ENCODE assay signal across 16 mouse cellular contexts in the genomic region with DNA sequence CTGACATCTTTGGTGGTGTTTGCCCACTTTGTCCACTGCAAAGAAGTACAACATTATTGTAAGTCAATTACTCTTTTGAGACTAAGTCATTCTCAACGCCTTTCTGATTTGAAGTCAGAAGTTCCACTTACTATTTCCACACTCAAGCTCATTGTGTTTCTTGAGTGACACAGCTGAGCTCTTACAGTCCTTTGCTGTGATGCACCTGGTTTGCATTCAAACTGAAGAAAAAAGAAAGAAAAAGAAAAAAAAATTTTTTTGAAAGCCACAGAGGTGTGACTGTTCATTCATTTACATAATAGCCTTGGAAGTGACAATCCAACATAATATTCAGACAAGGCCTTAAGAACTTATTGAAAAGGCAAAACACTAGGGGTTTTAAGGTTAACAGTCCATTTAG.
"Had no signal": no experiment of that assay in that cellular context is flagged by ENCODE, and none has a peak within 500 bp of the region (broad histone marks: within the 10 kb centered on the region; RNA-seq: fewer than 3 reads in every experiment).

No protein-coding gene starts in this region.

- H3K36me3 ChIP-seq: neural tube, embryonic 12.5 days; neural tube, embryonic 13.5 days; neural tube, embryonic 15.5 days; stomach, embryonic 15.5 days had no signal

- H3K27me3 ChIP-seq: neural tube, embryonic 12.5 days; neural tube, embryonic 13.5 days; neural tube, embryonic 15.5 days; stomach, embryonic 15.5 days had no signal

- H3K4me2 ChIP-seq: neural tube, embryonic 12.5 days; neural tube, embryonic 13.5 days; neural tube, embryonic 15.5 days; stomach, embryonic 15.5 days had no signal

- H3K27ac ChIP-seq: neural tube, embryonic 12.5 days; neural tube, embryonic 13.5 days; neural tube, embryonic 15.5 days; stomach, embryonic 15.5 days; stomach, postnatal 0 days had no signal

- DNase-seq: right cerebral cortex, adult 18-20 months; right cerebral cortex, postnatal 14 days; right cerebral cortex, postnatal 25 days; right cerebral cortex, postnatal 4 days; spleen, adult 18-20 months; thymus, adult 18-20 months; thymus, adult 2 months; thymus, postnatal 14 days; thymus, postnatal 25 days; thymus, postnatal 36 days; thymus, postnatal 4 days had no signal

- H3K9ac ChIP-seq: neural tube, embryonic 12.5 days; neural tube, embryonic 13.5 days; neural tube, embryonic 15.5 days; stomach, embryonic 15.5 days had no signal

- H3K4me3 ChIP-seq: neural tube, embryonic 12.5 days; neural tube, embryonic 13.5 days; neural tube, embryonic 15.5 days; stomach, embryonic 15.5 days had no signal

- H3K9me3 ChIP-seq: neural tube, embryonic 12.5 days; neural tube, embryonic 13.5 days; neural tube, embryonic 15.5 days; stomach, embryonic 15.5 days had no signal

- H3K4me1 ChIP-seq: neural tube, embryonic 12.5 days; neural tube, embryonic 13.5 days; neural tube, embryonic 15.5 days; stomach, embryonic 15.5 days had no signal
